Mouse (Mus musculus): ENCODE results near the gene Cdpf1. TPM values are rescaled to one million over a fixed set of nuclear protein-coding genes. Genes with fewer than 3 reads are reported as not detected.

The Cdpf1 gene
- polyA plus RNA-seq, 1 experiment from 2014 or later, result 33.8 TPM

GRCm38 (mm10) chr15:85776771-85777170, 34.7 kb downstream of the Cdpf1 start:
- H3K9ac ChIP-seq (ENCODE audit: low read length), result no peak overlapping the region
- WGBS, result 68% methylated on average over 5 of the region's 5 CpGs
- H3K4me1 ChIP-seq (replicated peaks; ENCODE audit: control insufficient read depth, insufficient read depth, low read length), result no peaks in the 10 kb centered on the region
- no peak overlapping the region for H3K4me3 ChIP-seq (ENCODE audit: low read length)
- no peak for ATAC-seq (ENCODE audit: low read depth)
- H3K27me3 ChIP-seq (ENCODE audit: control insufficient read depth, insufficient read depth, low read depth, low read length), result no peaks in the 10 kb centered on the region
- no peak overlapping the region for H3K27ac ChIP-seq (ENCODE audit: low read length)
- H3K36me3 ChIP-seq (ENCODE audit: control insufficient read depth, insufficient read depth, low read length), result no peaks in the 10 kb centered on the region
- H3K4me2 ChIP-seq (ENCODE audit: low read depth, low read length), result no peak overlapping the region
- H3K9me3 ChIP-seq (ENCODE audit: control insufficient read depth, low read length), result no peaks in the 10 kb centered on the region

DNA sequence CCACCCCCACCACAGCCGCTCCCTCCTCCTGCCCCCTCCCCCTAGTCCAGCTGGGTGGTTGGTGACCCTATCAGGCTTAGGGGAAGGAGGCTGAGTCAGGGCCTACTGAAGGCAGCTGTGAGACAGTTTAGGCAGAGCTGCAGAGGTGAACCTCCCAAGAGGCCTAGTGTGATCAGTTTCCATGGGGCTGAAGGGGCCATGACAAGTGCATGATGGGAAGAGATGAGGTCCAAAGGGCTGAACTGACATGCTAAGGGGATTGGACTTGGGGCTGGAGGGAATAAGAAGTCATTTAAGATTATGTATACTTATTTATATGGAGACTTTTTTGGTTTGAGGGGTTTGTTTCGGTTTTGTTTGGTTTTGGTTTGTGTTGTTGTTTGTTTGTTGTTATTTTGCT, 35.3 kb downstream of the Cdpf1 start:
- H3K4me3 ChIP-seq (ENCODE audit: low read length), result no peak overlapping the region
- H3K9ac ChIP-seq (ENCODE audit: low read length), result no peak overlapping the region
- no peak for ATAC-seq (ENCODE audit: low read depth)
- no peaks in the 10 kb centered on the region for H3K27me3 ChIP-seq (ENCODE audit: control insufficient read depth, insufficient read depth, low read depth, low read length)
- H3K27ac ChIP-seq (ENCODE audit: low read length), result no peak overlapping the region
- no peaks in the 10 kb centered on the region for H3K9me3 ChIP-seq (ENCODE audit: control insufficient read depth, low read length)
- WGBS, result 80% methylated on average over 2 of the region's 2 CpGs
- no peak overlapping the region for H3K4me2 ChIP-seq (ENCODE audit: low read depth, low read length)
- no peaks in the 10 kb centered on the region for H3K4me1 ChIP-seq (replicated peaks; ENCODE audit: control insufficient read depth, insufficient read depth, low read length)
- no peaks in the 10 kb centered on the region for H3K36me3 ChIP-seq (ENCODE audit: control insufficient read depth, insufficient read depth, low read length)

DNA sequence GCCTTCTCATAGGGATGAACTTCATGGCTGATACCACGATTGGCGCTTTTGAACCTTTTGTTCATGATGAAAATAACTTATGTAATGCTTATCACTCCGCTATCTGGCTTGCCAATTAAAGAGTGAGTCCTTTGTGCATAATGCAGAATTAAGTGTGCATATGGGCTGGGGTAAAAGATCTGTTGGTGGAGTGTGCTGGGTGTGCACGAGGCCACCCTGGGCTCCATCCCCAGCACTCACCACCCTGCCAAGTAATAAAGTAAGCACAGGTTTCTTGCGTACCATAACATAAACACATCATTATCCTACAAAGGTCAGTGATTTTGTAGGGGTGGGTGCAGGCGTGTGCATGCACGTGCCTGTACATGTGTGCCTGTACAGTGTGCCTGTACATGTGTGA, 36.5 kb downstream of the Cdpf1 start:
- ATAC-seq (ENCODE audit: low read depth), result no peak

GRCm38 (mm10) chr15:85774419-85774818, 37.1 kb downstream of the Cdpf1 start:
- H3K4me2 ChIP-seq (ENCODE audit: low read depth, low read length), result no peak overlapping the region
- H3K9me3 ChIP-seq (ENCODE audit: control insufficient read depth, low read length), result no peaks in the 10 kb centered on the region
- H3K27me3 ChIP-seq (ENCODE audit: control insufficient read depth, insufficient read depth, low read depth, low read length), result no peaks in the 10 kb centered on the region
- H3K4me3 ChIP-seq (ENCODE audit: low read length), result no peak overlapping the region
- no peaks in the 10 kb centered on the region for H3K36me3 ChIP-seq (ENCODE audit: control insufficient read depth, insufficient read depth, low read length)
- ATAC-seq (ENCODE audit: low read depth), result no peak
- H3K27ac ChIP-seq (ENCODE audit: low read length), result no peak overlapping the region
- WGBS, result 76% methylated on average over 9 of the region's 9 CpGs
- H3K9ac ChIP-seq (ENCODE audit: low read length), result no peak overlapping the region
- no peaks in the 10 kb centered on the region for H3K4me1 ChIP-seq (replicated peaks; ENCODE audit: control insufficient read depth, insufficient read depth, low read length)

More for the DNA sequence above, 36.5 kb downstream of the Cdpf1 start:
- Histone ChIP-seq H3K9ac (ENCODE audit: low read length) (no peak overlapping the region), H3K4me3 (ENCODE audit: low read length) (no peak overlapping the region), H3K4me2 (ENCODE audit: low read depth, low read length) (no peak overlapping the region), H3K27me3 (ENCODE audit: control insufficient read depth, insufficient read depth, low read depth, low read length) (no peaks in the 10 kb centered on the region), H3K9me3 (ENCODE audit: control insufficient read depth, low read length) (no peaks in the 10 kb centered on the region), H3K27ac (ENCODE audit: low read length) (no peak overlapping the region), H3K36me3 (ENCODE audit: control insufficient read depth, insufficient read depth, low read length) (no peaks in the 10 kb centered on the region), H3K4me1 (replicated peaks; ENCODE audit: control insufficient read depth, insufficient read depth, low read length) (no peaks in the 10 kb centered on the region)
- WGBS, result 78% methylated on average over 7 of the region's 7 CpGs

DNA sequence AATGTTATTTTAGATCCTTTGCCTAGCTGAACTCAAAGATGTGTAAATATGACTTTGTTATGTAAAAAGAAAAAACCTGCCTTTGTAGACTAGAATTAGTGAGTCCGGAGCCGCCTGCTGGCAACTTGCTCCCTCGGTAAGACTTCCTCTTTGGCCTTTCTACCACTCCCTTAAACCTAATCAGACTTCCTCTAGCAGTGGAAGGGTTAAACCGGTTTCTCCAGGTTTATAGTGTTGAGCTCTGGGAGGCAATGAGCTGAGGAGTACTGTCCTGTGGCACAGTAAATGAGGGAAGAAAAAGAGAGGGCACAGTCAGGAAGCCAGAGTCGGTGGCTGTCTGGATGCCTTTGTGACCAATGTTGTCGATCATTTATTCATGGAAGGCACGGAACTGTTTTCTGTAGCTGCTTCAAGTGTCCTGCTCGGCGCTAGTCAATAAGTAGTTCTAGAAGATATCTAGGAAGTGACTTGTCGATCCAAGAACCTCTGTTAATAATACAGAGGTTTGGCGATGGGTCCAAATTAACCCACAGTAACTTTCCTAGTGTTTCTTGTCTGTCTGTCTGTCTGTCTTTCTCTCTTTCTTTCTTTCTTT, 39.3 kb downstream of the Cdpf1 start:
- no peak overlapping the region for H3K4me3 ChIP-seq (ENCODE audit: low read length)

GRCm38 (mm10) chr15:85771306-85772121, 40.0 kb downstream of the Cdpf1 start:
- H3K36me3 ChIP-seq (ENCODE audit: control insufficient read depth, insufficient read depth, low read length), result no peaks in the 10 kb centered on the region
- no peak overlapping the region for H3K27ac ChIP-seq (ENCODE audit: low read length)
- no peak overlapping the region for H3K4me3 ChIP-seq (ENCODE audit: low read length)
- no peak overlapping the region for H3K4me2 ChIP-seq (ENCODE audit: low read depth, low read length)
- H3K9me3 ChIP-seq (ENCODE audit: control insufficient read depth, low read length), result no peaks in the 10 kb centered on the region
- ATAC-seq (ENCODE audit: low read depth), result no peak
- H3K4me1 ChIP-seq (replicated peaks; ENCODE audit: control insufficient read depth, insufficient read depth, low read length), result no peaks in the 10 kb centered on the region
- WGBS, result 73% methylated on average over 17 of the region's 17 CpGs
- H3K9ac ChIP-seq (ENCODE audit: low read length), result no peak overlapping the region
- no peaks in the 10 kb centered on the region for H3K27me3 ChIP-seq (ENCODE audit: control insufficient read depth, insufficient read depth, low read depth, low read length)

More for the DNA sequence above, 39.3 kb downstream of the Cdpf1 start:
- ATAC-seq (ENCODE audit: low read depth), result no peak
- no peak overlapping the region for H3K9ac ChIP-seq (ENCODE audit: low read length)
- H3K9me3 ChIP-seq (ENCODE audit: control insufficient read depth, low read length), result no peaks in the 10 kb centered on the region
- no peaks in the 10 kb centered on the region for H3K27me3 ChIP-seq (ENCODE audit: control insufficient read depth, insufficient read depth, low read depth, low read length)
- H3K36me3 ChIP-seq (ENCODE audit: control insufficient read depth, insufficient read depth, low read length), result no peaks in the 10 kb centered on the region
- no peaks in the 10 kb centered on the region for H3K4me1 ChIP-seq (replicated peaks; ENCODE audit: control insufficient read depth, insufficient read depth, low read length)
- H3K27ac ChIP-seq (ENCODE audit: low read length), result no peak overlapping the region
- no peak overlapping the region for H3K4me2 ChIP-seq (ENCODE audit: low read depth, low read length)
- WGBS, result 77% methylated on average over 11 of the region's 11 CpGs

DNA sequence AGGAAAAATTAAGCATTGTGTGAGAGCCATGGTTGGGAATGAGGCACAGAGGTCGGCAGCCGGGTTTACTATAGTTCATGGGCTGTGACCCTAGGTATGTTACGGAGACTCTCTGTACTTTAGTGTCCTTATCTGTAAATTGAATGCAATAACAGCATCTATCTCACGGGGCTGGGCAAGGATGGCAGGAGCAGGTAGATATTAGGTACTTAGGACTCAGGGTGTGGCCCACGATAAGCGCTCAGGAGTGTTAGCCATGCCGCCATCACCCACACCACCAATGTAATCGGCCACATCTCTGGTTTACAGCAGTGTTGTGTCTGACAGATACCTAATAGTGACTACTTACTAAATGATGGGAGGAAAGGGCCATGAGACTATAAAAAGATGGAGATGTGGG, 42.5 kb downstream of the Cdpf1 start:
- H3K27ac ChIP-seq (ENCODE audit: low read length), result no peak overlapping the region
- H3K4me3 ChIP-seq (ENCODE audit: low read length), result no peak overlapping the region
- no peak for ATAC-seq (ENCODE audit: low read depth)
- H3K9ac ChIP-seq (ENCODE audit: low read length), result no peak overlapping the region
- no peaks in the 10 kb centered on the region for H3K4me1 ChIP-seq (replicated peaks; ENCODE audit: control insufficient read depth, insufficient read depth, low read length)
- H3K36me3 ChIP-seq (ENCODE audit: control insufficient read depth, insufficient read depth, low read length), result no peaks in the 10 kb centered on the region
- H3K4me2 ChIP-seq (ENCODE audit: low read depth, low read length), result no peak overlapping the region
- WGBS, result 86% methylated on average over 8 of the region's 8 CpGs
- no peaks in the 10 kb centered on the region for H3K9me3 ChIP-seq (ENCODE audit: control insufficient read depth, low read length)
- H3K27me3 ChIP-seq (ENCODE audit: control insufficient read depth, insufficient read depth, low read depth, low read length), result no peaks in the 10 kb centered on the region

GRCm38 (mm10) chr15:85766677-85767076, 44.8 kb downstream of the Cdpf1 start:
- Histone ChIP-seq H3K4me1 (replicated peaks; ENCODE audit: control insufficient read depth, insufficient read depth, low read length) (no peaks in the 10 kb centered on the region), H3K9me3 (ENCODE audit: control insufficient read depth, low read length) (no peaks in the 10 kb centered on the region), H3K27me3 (ENCODE audit: control insufficient read depth, insufficient read depth, low read depth, low read length) (no peaks in the 10 kb centered on the region), H3K9ac (ENCODE audit: low read length) (no peak overlapping the region), H3K27ac (ENCODE audit: low read length) (no peak overlapping the region), H3K36me3 (ENCODE audit: control insufficient read depth, insufficient read depth, low read length) (no peaks in the 10 kb centered on the region), H3K4me2 (ENCODE audit: low read depth, low read length) (no peak overlapping the region), H3K4me3 (ENCODE audit: low read length) (no peak overlapping the region)
- no peak for ATAC-seq (ENCODE audit: low read depth)
- 84% methylated on average over 5 of the region's 5 CpGs for WGBS

GRCm38 (mm10) chr15:85765022-85765421, 46.5 kb downstream of the Cdpf1 start:
- 43% methylated on average over 3 of the region's 3 CpGs for WGBS
- Histone ChIP-seq H3K9me3 (ENCODE audit: control insufficient read depth, low read length) (no peaks in the 10 kb centered on the region), H3K4me3 (ENCODE audit: low read length) (no peak overlapping the region), H3K27me3 (ENCODE audit: control insufficient read depth, insufficient read depth, low read depth, low read length) (no peaks in the 10 kb centered on the region), H3K27ac (ENCODE audit: low read length) (no peak overlapping the region), H3K9ac (ENCODE audit: low read length) (no peak overlapping the region), H3K4me2 (ENCODE audit: low read depth, low read length) (no peak overlapping the region), H3K36me3 (ENCODE audit: control insufficient read depth, insufficient read depth, low read length) (no peaks in the 10 kb centered on the region), H3K4me1 (replicated peaks; ENCODE audit: control insufficient read depth, insufficient read depth, low read length) (no peaks in the 10 kb centered on the region)
- no peak for ATAC-seq (ENCODE audit: low read depth)
